Mouse (Mus musculus): Measurements from ENCODE around the gene Hrg. TPM values are rescaled to one million over a fixed set of nuclear protein-coding genes. Genes with fewer than 3 reads are reported as not detected.
"Not testable (repeated sequence)": the region's sequence is repeated elsewhere in the genome, so short reads cannot be mapped to it uniquely, and the experiment has no call there.

Gene Hrg
- polyA plus RNA-seq, 1 experiment from 2014 or later = 0.24 TPM

DNA sequence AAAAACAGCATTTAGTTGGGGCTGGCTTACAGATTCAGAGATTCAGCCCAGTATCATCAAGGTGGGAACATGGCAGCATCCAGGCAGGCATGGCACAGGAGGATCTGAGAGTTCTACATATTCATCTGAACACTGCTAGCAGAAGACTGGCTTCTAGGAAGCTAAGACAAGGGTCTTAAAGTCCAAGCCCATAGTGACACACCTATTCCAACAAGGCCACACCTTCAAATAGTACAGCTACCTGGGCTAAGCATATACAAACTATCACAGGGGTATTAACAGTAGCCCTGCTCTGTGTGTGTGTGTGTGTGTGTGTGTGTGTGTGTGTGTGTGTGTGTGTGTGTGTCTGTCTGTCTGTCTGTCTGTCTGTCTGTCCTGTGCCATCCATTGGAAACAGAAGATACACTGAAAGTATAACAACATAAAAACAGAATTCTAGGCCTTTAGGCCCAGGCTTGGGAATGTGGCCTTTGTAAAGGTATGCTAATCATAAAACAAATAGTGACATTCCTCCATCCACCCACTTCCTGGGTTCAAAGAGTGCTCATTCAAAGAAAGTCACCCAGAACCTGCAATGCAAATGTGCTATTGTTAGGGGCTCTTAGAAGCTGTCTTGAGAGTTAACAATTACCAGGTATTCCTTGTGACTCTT, 8.9 kb upstream of the Hrg start:
- not testable (repeated sequence) for H3K27ac ChIP-seq (ENCODE audit: low read length); H3K9me3 ChIP-seq (replicated peaks; ENCODE audit: control insufficient read depth, low read length, poor library complexity, severe bottlenecking); H3K4me1 ChIP-seq (ENCODE audit: control insufficient read depth, insufficient read depth, low read length); H3K27me3 ChIP-seq (ENCODE audit: control insufficient read depth, insufficient read depth, low read depth, low read length); ATAC-seq; H3K4me3 ChIP-seq (ENCODE audit: low read depth, low read length); H3K36me3 ChIP-seq (ENCODE audit: control insufficient read depth, insufficient read depth, low read length); H3K9ac ChIP-seq (ENCODE audit: low read depth, low read length); H3K4me2 ChIP-seq (ENCODE audit: low read length)

DNA sequence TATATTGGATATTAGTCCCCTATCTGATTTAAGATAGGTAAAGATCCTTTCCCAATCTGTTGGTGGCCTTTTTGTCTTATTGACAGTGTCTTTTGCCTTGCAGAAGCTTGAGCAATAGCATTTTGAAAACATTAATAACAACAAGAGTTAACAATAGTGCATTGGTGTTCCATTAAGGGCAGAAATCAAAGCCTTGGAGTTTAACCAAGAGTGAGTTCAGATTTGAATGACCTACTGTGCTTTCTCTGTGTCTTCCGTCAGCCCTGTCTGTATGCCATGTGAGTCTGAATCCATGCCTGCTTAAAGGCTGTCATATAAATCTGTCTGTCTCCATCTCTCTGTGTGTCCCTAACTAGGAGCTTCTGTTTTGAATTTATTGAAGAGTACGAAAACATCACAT, 3.5 kb upstream of the Hrg start:
- no peak overlapping the region for H3K4me2 ChIP-seq (ENCODE audit: low read length)
- WGBS = 90% methylated on average over 2 of the region's 2 CpGs
- H3K27ac ChIP-seq (ENCODE audit: low read length) = no peak overlapping the region
- no peaks in the 10 kb centered on the region for H3K27me3 ChIP-seq (ENCODE audit: control insufficient read depth, insufficient read depth, low read depth, low read length)
- no peaks in the 10 kb centered on the region for H3K9me3 ChIP-seq (replicated peaks; ENCODE audit: control insufficient read depth, low read length, poor library complexity, severe bottlenecking)
- H3K4me3 ChIP-seq (ENCODE audit: low read depth, low read length) = no peak overlapping the region
- no peaks in the 10 kb centered on the region for H3K4me1 ChIP-seq (ENCODE audit: control insufficient read depth, insufficient read depth, low read length)
- H3K36me3 ChIP-seq (ENCODE audit: control insufficient read depth, insufficient read depth, low read length) = no peaks in the 10 kb centered on the region
- ATAC-seq = no peak
- H3K9ac ChIP-seq (ENCODE audit: low read depth, low read length) = no peak overlapping the region

DNA sequence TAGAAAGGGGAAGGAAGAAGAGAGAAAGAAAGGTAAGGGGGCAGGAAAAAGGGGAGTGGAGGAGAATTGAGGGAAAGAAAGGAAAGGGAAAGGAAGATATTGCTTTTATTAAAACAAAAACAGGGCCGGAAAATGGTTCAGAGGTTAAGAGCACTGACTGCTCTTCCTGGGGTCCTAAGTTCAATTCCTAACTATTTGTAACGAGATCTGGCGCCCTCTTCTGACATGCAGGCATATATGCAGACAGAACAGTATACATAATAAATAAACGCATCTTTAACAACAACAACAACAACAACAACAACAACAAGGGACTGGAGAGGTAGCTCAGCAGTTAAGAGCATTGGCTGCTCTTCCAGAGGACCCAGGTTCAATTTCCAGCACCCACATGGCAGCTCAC, 2.2 kb downstream of the Hrg start:
- no peak overlapping the region for H3K27ac ChIP-seq (ENCODE audit: low read length)
- H3K9ac ChIP-seq (ENCODE audit: low read depth, low read length) = no peak overlapping the region
- H3K4me2 ChIP-seq (ENCODE audit: low read length) = no peak overlapping the region
- H3K36me3 ChIP-seq (ENCODE audit: control insufficient read depth, insufficient read depth, low read length) = no peaks in the 10 kb centered on the region
- ATAC-seq = no peak
- 44% methylated on average over 4 of the region's 4 CpGs for WGBS
- H3K4me3 ChIP-seq (ENCODE audit: low read depth, low read length) = no peak overlapping the region
- no peaks in the 10 kb centered on the region for H3K9me3 ChIP-seq (replicated peaks; ENCODE audit: control insufficient read depth, low read length, poor library complexity, severe bottlenecking)
- no peaks in the 10 kb centered on the region for H3K27me3 ChIP-seq (ENCODE audit: control insufficient read depth, insufficient read depth, low read depth, low read length)
- H3K4me1 ChIP-seq (ENCODE audit: control insufficient read depth, insufficient read depth, low read length) = no peaks in the 10 kb centered on the region

DNA sequence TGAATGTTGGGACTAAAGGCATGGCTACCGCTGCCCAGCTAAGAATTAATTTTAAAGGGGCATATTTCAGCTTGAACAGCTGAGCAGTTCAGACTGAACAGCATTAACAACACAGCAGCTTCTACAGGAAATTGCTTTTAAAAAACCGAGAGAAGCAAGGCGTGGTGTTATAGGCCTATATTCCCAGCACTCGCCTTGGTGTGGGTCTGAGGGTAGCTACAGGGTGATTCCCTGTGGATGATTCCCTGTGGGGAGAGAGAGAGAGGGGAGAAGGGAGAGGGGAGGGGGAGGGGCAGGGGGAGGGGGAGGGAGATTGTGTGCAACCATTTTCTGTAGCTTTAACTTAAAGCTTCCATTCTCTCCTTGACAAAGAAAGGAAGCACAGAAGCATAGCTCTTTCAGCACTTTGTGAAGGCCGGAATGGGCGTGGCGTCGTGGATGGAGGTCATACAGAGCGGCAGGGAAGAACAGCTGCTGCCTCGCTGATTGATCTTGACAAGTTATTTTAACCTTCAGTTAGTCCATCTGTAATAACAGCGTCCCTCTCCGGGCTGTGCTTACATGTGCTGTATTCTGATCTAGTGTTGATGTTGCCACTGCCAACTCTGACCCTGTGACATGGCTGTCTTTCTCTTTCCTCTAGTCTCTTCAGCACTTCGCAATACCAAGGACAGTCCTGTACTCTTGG, 4.7 kb downstream of the Hrg start:
- H3K27me3 ChIP-seq (ENCODE audit: control insufficient read depth, insufficient read depth, low read depth, low read length) = no peaks in the 10 kb centered on the region
- H3K9ac ChIP-seq (ENCODE audit: low read depth, low read length) = no peak overlapping the region
- ATAC-seq = 0 out of 2 replicates have a peak, but pooled peaks have one; percentile 25
- H3K4me3 ChIP-seq (ENCODE audit: low read depth, low read length) = no peak overlapping the region
- no peaks in the 10 kb centered on the region for H3K9me3 ChIP-seq (replicated peaks; ENCODE audit: control insufficient read depth, low read length, poor library complexity, severe bottlenecking)
- 0 out of 2 replicates have a peak overlapping the region, but pooled peaks have one; percentile 47 for H3K27ac ChIP-seq (ENCODE audit: low read length)
- no peaks in the 10 kb centered on the region for H3K36me3 ChIP-seq (ENCODE audit: control insufficient read depth, insufficient read depth, low read length)
- peak overlapping the region; percentile 22; the same call in 1 of the 2 replicates for H3K4me2 ChIP-seq (ENCODE audit: low read length)
- H3K4me1 ChIP-seq (ENCODE audit: control insufficient read depth, insufficient read depth, low read length) = no peaks in the 10 kb centered on the region
- WGBS = 41% methylated on average over 13 of the region's 13 CpGs

DNA sequence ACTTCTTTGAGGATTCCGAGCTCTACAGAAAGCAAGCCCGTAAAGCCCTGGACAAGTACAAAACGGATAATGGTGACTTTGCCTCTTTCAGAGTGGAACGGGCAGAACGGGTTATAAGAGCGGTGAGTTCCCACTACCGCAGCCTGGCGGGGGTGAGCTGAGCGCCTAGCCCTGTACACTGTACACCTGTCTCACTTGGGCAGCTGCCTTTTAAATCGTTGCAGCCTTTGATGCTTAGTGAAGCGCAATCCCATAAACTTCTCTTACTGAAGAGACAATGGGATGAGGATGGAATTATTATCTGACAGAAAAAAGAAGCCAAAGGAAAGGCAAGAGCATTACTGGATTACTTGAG, 5.2 kb downstream of the Hrg start:
- Histone ChIP-seq H3K9ac (ENCODE audit: low read depth, low read length) (no peak overlapping the region), H3K4me3 (ENCODE audit: low read depth, low read length) (no peak overlapping the region), H3K36me3 (ENCODE audit: control insufficient read depth, insufficient read depth, low read length) (no peaks in the 10 kb centered on the region), H3K4me1 (ENCODE audit: control insufficient read depth, insufficient read depth, low read length) (no peaks in the 10 kb centered on the region), H3K4me2 (ENCODE audit: low read length) (peak overlapping the region; percentile 22; the same call in 1 of the 2 replicates), H3K27ac (ENCODE audit: low read length) (0 out of 2 replicates have a peak overlapping the region, but pooled peaks have one; percentile 47), H3K9me3 (replicated peaks; ENCODE audit: control insufficient read depth, low read length, poor library complexity, severe bottlenecking) (no peaks in the 10 kb centered on the region), H3K27me3 (ENCODE audit: control insufficient read depth, insufficient read depth, low read depth, low read length) (no peaks in the 10 kb centered on the region)
- WGBS = 57% methylated on average over 11 of the region's 11 CpGs
- 0 out of 2 replicates have a peak, but pooled peaks have one; percentile 56 for ATAC-seq

DNA sequence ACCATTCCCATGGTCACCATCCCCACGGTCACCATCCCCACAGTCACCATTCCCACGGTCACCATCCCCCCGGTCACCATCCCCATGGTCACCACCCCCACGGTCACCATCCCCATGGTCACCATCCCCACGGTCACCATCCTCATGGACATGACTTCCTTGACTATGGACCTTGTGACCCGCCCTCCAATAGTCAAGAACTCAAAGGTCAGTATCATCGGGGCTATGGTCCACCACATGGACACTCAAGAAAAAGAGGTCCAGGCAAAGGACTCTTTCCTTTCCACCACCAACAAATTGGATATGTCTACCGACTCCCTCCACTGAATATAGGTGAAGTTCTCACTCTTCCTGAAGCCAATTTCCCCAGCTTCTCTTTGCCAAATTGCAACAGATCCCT, 10.2 kb downstream of the Hrg start:
- no peak for ATAC-seq
- no peak overlapping the region for H3K9ac ChIP-seq (ENCODE audit: low read depth, low read length)
- H3K36me3 ChIP-seq (ENCODE audit: control insufficient read depth, insufficient read depth, low read length) = no peaks in the 10 kb centered on the region
- no peak overlapping the region for H3K4me2 ChIP-seq (ENCODE audit: low read length)
- H3K27me3 ChIP-seq (ENCODE audit: control insufficient read depth, insufficient read depth, low read depth, low read length) = no peaks in the 10 kb centered on the region
- H3K27ac ChIP-seq (ENCODE audit: low read length) = no peak overlapping the region
- H3K4me1 ChIP-seq (ENCODE audit: control insufficient read depth, insufficient read depth, low read length) = no peaks in the 10 kb centered on the region
- WGBS = 96% methylated on average over 8 of the region's 8 CpGs
- H3K4me3 ChIP-seq (ENCODE audit: low read depth, low read length) = no peak overlapping the region
- H3K9me3 ChIP-seq (replicated peaks; ENCODE audit: control insufficient read depth, low read length, poor library complexity, severe bottlenecking) = no peaks in the 10 kb centered on the region

DNA sequence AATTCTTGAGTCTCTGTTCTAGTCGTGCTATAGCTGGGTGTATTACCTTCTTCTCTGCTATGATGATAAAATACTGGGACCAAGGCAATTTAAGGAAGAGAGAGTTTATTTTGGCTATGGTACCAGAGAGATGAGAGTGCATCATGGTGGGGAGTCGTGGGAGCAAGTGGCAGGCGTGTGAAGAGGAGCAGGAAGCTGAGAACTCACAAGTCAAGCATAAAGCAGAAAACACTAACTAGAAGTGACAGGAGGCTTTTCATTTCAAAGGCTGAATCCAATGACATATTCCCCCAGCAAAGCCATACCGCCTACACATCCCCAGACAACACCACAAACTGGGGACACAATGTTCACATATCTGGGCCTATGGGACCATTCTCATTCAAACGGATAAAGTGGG, 11.4 kb downstream of the Hrg start:
- 78% methylated on average over 5 of the region's 5 CpGs for WGBS
- H3K4me3 ChIP-seq (ENCODE audit: low read depth, low read length) = no peak overlapping the region
- H3K36me3 ChIP-seq (ENCODE audit: control insufficient read depth, insufficient read depth, low read length) = no peaks in the 10 kb centered on the region

DNA sequence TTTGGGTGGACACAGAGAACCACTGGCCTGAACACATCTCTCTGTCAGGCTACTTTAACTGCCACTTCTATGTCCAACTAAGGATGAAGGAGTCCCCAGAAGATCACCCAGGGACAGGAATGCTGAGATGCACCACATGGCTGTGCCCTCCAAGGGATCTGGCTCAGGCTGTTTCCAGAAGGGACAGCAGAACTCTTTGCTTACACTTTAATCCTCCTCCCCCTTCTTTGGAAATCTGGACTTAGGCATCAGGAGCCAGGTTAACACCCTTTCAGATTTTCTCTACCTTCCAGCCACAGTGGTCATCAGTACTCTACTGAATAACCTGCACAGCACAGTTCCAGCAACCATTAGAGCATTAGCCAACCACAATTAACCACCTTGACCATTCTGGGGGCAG, 12.4 kb downstream of the Hrg start:
- no peak for ATAC-seq
- Histone ChIP-seq H3K4me2 (ENCODE audit: low read length) (no peak overlapping the region), H3K27me3 (ENCODE audit: control insufficient read depth, insufficient read depth, low read depth, low read length) (no peaks in the 10 kb centered on the region)

More for the DNA sequence above, 11.4 kb downstream of the Hrg start:
- Histone ChIP-seq H3K9me3 (replicated peaks; ENCODE audit: control insufficient read depth, low read length, poor library complexity, severe bottlenecking) (no peaks in the 10 kb centered on the region), H3K4me1 (ENCODE audit: control insufficient read depth, insufficient read depth, low read length) (no peaks in the 10 kb centered on the region), H3K4me2 (ENCODE audit: low read length) (no peak overlapping the region), H3K9ac (ENCODE audit: low read depth, low read length) (no peak overlapping the region), H3K27ac (ENCODE audit: low read length) (no peak overlapping the region), H3K27me3 (ENCODE audit: control insufficient read depth, insufficient read depth, low read depth, low read length) (no peaks in the 10 kb centered on the region)
- no peak for ATAC-seq

DNA sequence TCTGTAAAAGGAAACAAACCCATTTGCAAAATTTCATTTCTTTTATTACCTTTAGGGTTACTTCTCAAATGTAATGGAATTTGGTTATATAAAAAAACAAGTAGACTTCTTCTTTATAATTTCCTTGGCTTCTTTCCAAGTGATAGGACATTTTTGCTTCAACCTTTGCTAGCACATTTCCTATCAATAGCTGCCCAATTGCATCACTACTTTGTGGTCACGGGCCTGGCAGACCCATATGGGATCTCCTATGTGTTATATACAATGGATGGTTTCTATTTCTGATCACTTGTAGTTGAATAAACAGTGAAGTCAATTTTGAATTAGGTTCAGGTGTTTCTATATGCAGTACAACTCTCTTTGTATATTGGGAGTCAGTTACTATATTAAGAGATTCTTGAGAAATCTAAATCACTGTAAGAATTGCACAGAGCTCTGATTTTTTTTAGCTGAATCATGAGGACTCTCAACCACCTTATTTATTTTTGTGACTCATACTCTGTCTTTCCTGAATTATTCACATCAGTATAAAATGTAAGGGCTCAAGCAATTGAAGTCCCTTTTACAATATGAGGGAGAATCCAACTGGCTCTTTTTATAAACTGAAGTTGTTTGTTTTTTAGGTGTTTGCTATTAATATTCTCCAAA, 16.6 kb downstream of the Hrg start:
- Histone ChIP-seq H3K36me3 (ENCODE audit: control insufficient read depth, insufficient read depth, low read length) (no peaks in the 10 kb centered on the region), H3K4me2 (ENCODE audit: low read length) (no peak overlapping the region), H3K27me3 (ENCODE audit: control insufficient read depth, insufficient read depth, low read depth, low read length) (no peaks in the 10 kb centered on the region), H3K9me3 (replicated peaks; ENCODE audit: control insufficient read depth, low read length, poor library complexity, severe bottlenecking) (no peaks in the 10 kb centered on the region), H3K27ac (ENCODE audit: low read length) (no peak overlapping the region), H3K4me3 (ENCODE audit: low read depth, low read length) (no peak overlapping the region), H3K9ac (ENCODE audit: low read depth, low read length) (no peak overlapping the region), H3K4me1 (ENCODE audit: control insufficient read depth, insufficient read depth, low read length) (no peaks in the 10 kb centered on the region)
- 85% methylated on average over 1 of the region's 1 CpGs for WGBS
- no peak for ATAC-seq

More for the DNA sequence above, 12.4 kb downstream of the Hrg start:
- Histone ChIP-seq H3K36me3 (ENCODE audit: control insufficient read depth, insufficient read depth, low read length) (no peaks in the 10 kb centered on the region), H3K9ac (ENCODE audit: low read depth, low read length) (no peak overlapping the region), H3K4me1 (ENCODE audit: control insufficient read depth, insufficient read depth, low read length) (no peaks in the 10 kb centered on the region), H3K4me3 (ENCODE audit: low read depth, low read length) (no peak overlapping the region), H3K27ac (ENCODE audit: low read length) (no peak overlapping the region), H3K9me3 (replicated peaks; ENCODE audit: control insufficient read depth, low read length, poor library complexity, severe bottlenecking) (no peaks in the 10 kb centered on the region)
